Comparison of ENCODE assay signal across 9 mouse cellular contexts in the genomic region with DNA sequence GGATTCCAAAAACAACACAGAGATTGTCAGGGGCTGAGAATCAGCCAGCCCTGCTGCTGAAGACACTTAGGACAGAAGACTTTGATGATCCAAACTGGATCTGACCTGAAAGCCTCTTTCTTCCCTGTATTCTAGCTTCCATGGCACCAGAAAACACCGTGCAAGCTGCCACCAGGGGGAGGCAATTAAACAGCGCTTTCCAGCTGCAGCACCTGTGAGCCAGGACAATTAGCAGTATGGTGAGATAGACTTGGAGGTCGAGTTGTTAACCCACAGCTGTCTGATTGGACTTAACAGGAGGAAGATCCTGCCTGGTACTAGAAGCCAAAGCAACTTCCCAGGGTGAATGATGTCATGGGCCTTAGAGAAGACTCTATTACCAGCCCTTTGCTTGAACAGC. TPM values are rescaled to one million over a fixed set of nuclear protein-coding genes. Genes with fewer than 3 reads are reported as not detected.
DNase-seq lines count a peak whose midpoint lies in the region; ATAC-seq lines count a peak whose summit lies in the region.
"Had no signal": no experiment of that assay in that cellular context is flagged by ENCODE, and none has a peak within 500 bp of the region (broad histone marks: within the 10 kb centered on the region; RNA-seq: fewer than 3 reads in every experiment).

No protein-coding gene starts in this region.

- DNase-seq in cerebellum, postnatal 10 days, result peak; percentile 28 to 29
- DNase-seq in neural tube, embryonic 11.5 days (ENCODE audit: low spot score), result peak; percentile 23
- DNase-seq in embryonic facial prominence, embryonic 11.5 days (ENCODE audit: low spot score), result peak; percentile 52
- peak; percentile 53 for DNase-seq in lung, postnatal 10 days
- no peak for DNase-seq in urinary bladder, adult 2 months (ENCODE audit: low spot score)
- DNase-seq in T-cell, adult 2 months (ENCODE audit: low spot score), result no peak

- no peaks in the 10 kb centered on the region for H3K9me3 ChIP-seq in neural tube, embryonic 11.5 days (ENCODE audit: control insufficient read depth, low read length)
- H3K9me3 ChIP-seq in neural tube, embryonic 15.5 days (replicated peaks), result no peaks in the 10 kb centered on the region
- H3K9me3 ChIP-seq in embryonic facial prominence, embryonic 11.5 days (replicated peaks; ENCODE audit: control insufficient read depth, low read length), result no peaks in the 10 kb centered on the region
- H3K9me3 ChIP-seq: G1E had no signal

- H3K4me3 ChIP-seq in neural tube, embryonic 11.5 days (ENCODE audit: low read depth, low read length), result no peak overlapping the region
- H3K4me3 ChIP-seq in neural tube, embryonic 15.5 days (replicated peaks), result no peak overlapping the region
- no peak overlapping the region for H3K4me3 ChIP-seq in embryonic facial prominence, embryonic 11.5 days (ENCODE audit: low read depth, low read length)

- no peaks in the 10 kb centered on the region for H3K36me3 ChIP-seq in neural tube, embryonic 11.5 days (ENCODE audit: control insufficient read depth, insufficient read depth, low read length)
- H3K36me3 ChIP-seq in neural tube, embryonic 15.5 days, result no peaks in the 10 kb centered on the region
- H3K36me3 ChIP-seq in embryonic facial prominence, embryonic 11.5 days (replicated peaks; ENCODE audit: control insufficient read depth, insufficient read depth, low read depth, low read length), result no peaks in the 10 kb centered on the region
- H3K36me3 ChIP-seq: G1E had no signal

- 7% methylated on average over 3 of the region's 3 CpGs for WGBS in neural tube, embryonic 11.5 days
- 4% methylated on average over 3 of the region's 3 CpGs for WGBS in neural tube, embryonic 15.5 days
- WGBS in embryonic facial prominence, embryonic 11.5 days, result 11% methylated on average over 3 of the region's 3 CpGs

- no peak for ATAC-seq in cerebellum, adult (ENCODE audit: insufficient number of reproducible peaks, low FRiP score, low TSS enrichment)
- no peak for ATAC-seq in neural tube, embryonic 11.5 days (ENCODE audit: insufficient read depth, low FRiP score, low TSS enrichment)
- ATAC-seq in neural tube, embryonic 15.5 days (ENCODE audit: low FRiP score), result no peak
- no peak for ATAC-seq in embryonic facial prominence, embryonic 11.5 days (replicated peaks; ENCODE audit: insufficient number of reproducible peaks, low FRiP score, low TSS enrichment, low read depth)

- H3K9ac ChIP-seq in neural tube, embryonic 11.5 days (ENCODE audit: low read length), result no peak overlapping the region
- H3K9ac ChIP-seq in neural tube, embryonic 15.5 days (replicated peaks), result no peak overlapping the region
- no peak overlapping the region for H3K9ac ChIP-seq in embryonic facial prominence, embryonic 11.5 days (replicated peaks; ENCODE audit: low read length)

- H3K27ac ChIP-seq in neural tube, embryonic 11.5 days (ENCODE audit: low read depth, low read length), result no peak overlapping the region
- no peak overlapping the region for H3K27ac ChIP-seq in neural tube, embryonic 15.5 days (replicated peaks)
- H3K27ac ChIP-seq in embryonic facial prominence, embryonic 11.5 days (replicated peaks; ENCODE audit: low read depth, low read length), result no peak overlapping the region

- H3K27me3 ChIP-seq in neural tube, embryonic 11.5 days (ENCODE audit: control insufficient read depth, insufficient read depth, low read length), result no peaks in the 10 kb centered on the region
- peaks cover 5% of the 10 kb centered on the region for H3K27me3 ChIP-seq in neural tube, embryonic 15.5 days (replicated peaks)
- no peaks in the 10 kb centered on the region for H3K27me3 ChIP-seq in embryonic facial prominence, embryonic 11.5 days (ENCODE audit: control insufficient read depth, insufficient read depth, low read length)

- no peaks in the 10 kb centered on the region for H3K4me1 ChIP-seq in neural tube, embryonic 11.5 days (ENCODE audit: control insufficient read depth, insufficient read depth, low read length)
- H3K4me1 ChIP-seq in neural tube, embryonic 15.5 days, result no peaks in the 10 kb centered on the region
- H3K4me1 ChIP-seq in embryonic facial prominence, embryonic 11.5 days (ENCODE audit: control insufficient read depth, insufficient read depth, low read length), result no peaks in the 10 kb centered on the region

- H3K4me2 ChIP-seq in neural tube, embryonic 11.5 days (ENCODE audit: low read depth), result no peak overlapping the region
- no peak overlapping the region for H3K4me2 ChIP-seq in neural tube, embryonic 15.5 days
- H3K4me2 ChIP-seq in embryonic facial prominence, embryonic 11.5 days (ENCODE audit: low read depth, low read length), result no peak overlapping the region

RNA-seq across cellular contexts. Expression of a gene that starts 9.4 kb away (rescaled TPM):
- polyA plus RNA-seq in neural tube, embryonic 11.5 days (2014; fragmentation: Nextera tagmentation; extraction: Ambion mirVana), result 0.95 and 1.5 TPM in 2 replicates
- polyA plus RNA-seq in neural tube, embryonic 15.5 days (2015; fragmentation: Nextera tagmentation; extraction: Ambion mirVana), result 1.00 and 3.0 TPM in 2 replicates
- 0.79 and 1.7 TPM in 2 replicates for polyA plus RNA-seq in embryonic facial prominence, embryonic 11.5 days (2014; fragmentation: Nextera tagmentation; extraction: Ambion mirVana)
- polyA plus RNA-seq in urinary bladder, adult 2 months (2012; rRNA removed), result 24.9 and 29.8 TPM in 2 replicates
- polyA plus RNA-seq: G1E had no signal

RNA-seq across cellular contexts. Expression of a gene that starts 28.2 kb away (rescaled TPM):
- 108 TPM in 2 replicates for polyA plus RNA-seq in neural tube, embryonic 11.5 days (2014; fragmentation: Nextera tagmentation; extraction: Ambion mirVana)
- 149 and 154 TPM in 2 replicates for polyA plus RNA-seq in neural tube, embryonic 15.5 days (2015; fragmentation: Nextera tagmentation; extraction: Ambion mirVana)
- polyA plus RNA-seq in embryonic facial prominence, embryonic 11.5 days (2014; fragmentation: Nextera tagmentation; extraction: Ambion mirVana), result 88.0 and 91.6 TPM in 2 replicates
- 120 and 154 TPM in 2 replicates for polyA plus RNA-seq in urinary bladder, adult 2 months (2012; rRNA removed)

Comparison
In these comparisons a context has a peak if more than half of its experiments do, and no peak if none do; other contexts are left out.
1. DNase-seq: peak in cerebellum, postnatal 10 days (2 of 2), neural tube, embryonic 11.5 days (single experiment), embryonic facial prominence, embryonic 11.5 days (single experiment) and lung, postnatal 10 days (single experiment); none in urinary bladder, adult 2 months (single experiment) and T-cell, adult 2 months (single experiment).